Mouse (Mus musculus): ENCODE results near the gene Rfng.
"Not testable (repeated sequence)": the region's sequence is repeated elsewhere in the genome, so short reads cannot be mapped to it uniquely, and the experiment has no call there.

GRCm38 (mm10) chr11:120781361-120781760 lies 2.6 kb downstream of the Rfng start:
- not testable (repeated sequence) for TF ChIP-seq CTCF (conservative IDR thresholded peaks at IDR 0.05; ENCODE audit: low read length); NANOG (IDR thresholded peaks at IDR 0.05; ENCODE audit: borderline replicate concordance, low read length); POU5F1 (IDR thresholded peaks at IDR 0.05; ENCODE audit: borderline replicate concordance, low read length)
